Mouse (Mus musculus) lung, adult 18-20 months (tissue): ENCODE data around the gene Rasgrf1.
A peak's percentile ranks its signal among the peaks of the same experiment; 100 is the strongest.

Source experiments
- DNase-seq, 2 experiments: peaks; one replicate each; pipeline ENCODE4 v3.0.0; 2022; ENCODE audit warnings: mixed read lengths in 2 of 2

Gene Rasgrf1

GRCm38 (mm10) chr9:89909131-89910010 lies at the start of gene Rasgrf1:
Gene Rasgrf1, plus strand, starts transcription at chr9:89909908.
- DNase-seq, result no peak

- no peak for DNase-seq
Measured at GRCm38 (mm10) chr9:89860145-89860544, 49.6 kb upstream of the Rasgrf1 start.

DNA sequence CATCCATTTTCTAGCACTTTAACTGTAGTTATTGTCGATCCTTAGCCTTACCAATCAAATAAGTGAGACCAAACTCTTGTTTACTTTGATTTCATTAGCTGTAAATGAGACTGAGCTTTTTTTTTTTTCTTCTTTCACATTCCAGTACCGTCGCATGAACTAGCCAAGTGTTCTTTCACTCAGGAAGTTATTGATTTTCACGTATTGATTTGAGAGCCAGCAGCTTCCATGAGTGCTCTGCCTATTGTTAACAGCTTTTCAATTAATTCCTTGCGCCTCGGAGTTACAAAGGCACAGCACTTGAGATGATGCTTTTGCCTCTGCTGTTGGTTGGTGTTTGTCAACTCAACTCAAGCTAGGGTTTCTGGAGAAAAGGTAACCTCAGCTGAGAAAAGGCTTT lies 49.1 kb upstream of the Rasgrf1 start:
- no peak for DNase-seq

DNA sequence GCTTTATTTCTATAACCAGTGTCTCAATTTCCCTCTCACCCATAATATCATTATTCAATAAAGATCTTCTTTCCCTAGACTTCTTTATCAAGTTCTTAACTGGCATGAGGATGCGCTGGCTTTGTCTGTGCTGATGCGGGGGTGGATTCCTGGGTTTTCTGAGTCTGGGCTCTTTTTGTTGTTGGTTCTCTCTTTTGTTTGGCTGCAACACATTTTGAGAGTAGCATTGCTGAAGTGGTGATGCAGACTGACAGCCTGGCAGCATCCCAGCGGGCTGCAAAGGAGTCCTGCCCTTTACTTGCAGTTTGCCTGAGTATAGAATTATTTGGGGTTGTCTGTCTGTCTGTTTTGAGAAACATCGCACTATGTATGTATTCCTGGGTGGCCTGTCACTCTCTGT lies 42.6 kb upstream of the Rasgrf1 start:
- no peak for DNase-seq

DNA sequence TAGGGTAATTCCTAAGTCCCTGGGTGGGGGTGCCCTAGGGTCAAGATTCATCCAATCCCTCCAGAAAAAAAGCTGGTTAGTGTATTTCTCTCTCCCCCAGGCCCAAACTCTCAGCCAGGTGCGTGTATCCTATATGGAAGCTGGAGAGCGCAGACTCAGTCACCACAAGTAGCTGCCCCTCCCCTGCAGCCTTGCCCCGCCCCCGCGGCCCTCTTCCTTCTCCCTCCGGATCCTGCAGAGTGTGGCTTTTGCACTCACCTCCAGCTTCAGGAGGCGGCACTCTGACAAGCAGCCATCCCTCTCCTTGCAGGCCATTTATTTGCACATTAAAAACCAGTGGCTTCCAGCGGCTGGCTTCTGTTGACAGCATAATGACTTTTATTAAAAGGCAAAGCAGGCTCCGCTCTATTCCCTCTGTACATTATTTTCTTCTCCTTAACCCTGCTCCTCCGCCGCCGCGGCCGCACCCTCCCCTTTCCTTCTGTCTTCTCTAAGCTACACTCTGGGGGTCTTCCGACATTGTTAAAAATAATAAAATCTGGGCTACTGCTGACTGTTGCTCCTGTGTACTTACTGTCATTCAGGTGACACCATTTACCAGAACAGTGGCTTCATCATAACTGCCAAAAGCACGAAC lies 41.5 kb upstream of the Rasgrf1 start:
- DNase-seq, result peak; percentile 31 to 36

DNA sequence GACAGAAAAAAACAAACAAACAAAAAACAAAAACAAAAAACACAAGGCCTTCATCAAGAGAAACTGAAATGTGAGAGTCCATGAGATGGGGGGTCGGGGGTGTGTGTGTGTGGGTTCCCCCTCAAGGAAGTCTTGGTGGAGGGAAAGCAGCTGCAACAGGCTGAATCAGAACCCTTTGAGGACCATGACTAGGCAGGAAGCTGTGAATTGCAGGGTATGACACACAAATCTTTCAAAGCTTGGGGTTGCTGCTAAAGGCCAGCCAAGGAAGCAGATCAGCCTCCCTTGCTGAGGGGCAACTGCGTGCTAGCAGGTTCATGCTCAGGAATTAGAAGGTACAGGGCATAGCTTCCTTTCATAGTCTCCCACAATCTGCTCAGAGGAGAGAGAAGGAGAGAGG lies 40.1 kb upstream of the Rasgrf1 start:
- DNase-seq, result no peak

GRCm38 (mm10) chr9:89870531-89871150 lies 39.1 kb upstream of the Rasgrf1 start:
- no peak for DNase-seq

DNA sequence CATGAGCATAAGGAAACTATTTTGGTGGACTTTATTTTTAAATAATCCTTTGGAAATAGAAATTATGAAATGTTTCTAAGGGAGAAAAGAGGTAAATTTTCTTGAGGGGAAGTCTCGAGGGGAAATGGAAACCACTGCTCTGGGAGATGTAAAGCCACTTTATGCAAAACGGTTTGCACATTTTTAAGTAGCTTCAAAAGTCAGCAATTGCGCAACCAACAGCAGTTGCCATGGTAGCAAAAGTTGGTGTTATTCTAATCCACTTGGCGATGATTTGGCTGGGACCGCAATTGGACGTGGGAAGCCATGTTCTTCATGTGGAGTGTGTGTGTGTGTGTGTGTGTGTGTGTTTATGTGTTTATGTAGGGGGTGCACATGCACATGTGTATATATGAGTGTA lies 37.6 kb upstream of the Rasgrf1 start:
- DNase-seq, result peak; percentile 52 to 59

- peak; percentile 49 to 56 for DNase-seq
Measured at GRCm38 (mm10) chr9:89874434-89874833, 35.3 kb upstream of the Rasgrf1 start.

DNA sequence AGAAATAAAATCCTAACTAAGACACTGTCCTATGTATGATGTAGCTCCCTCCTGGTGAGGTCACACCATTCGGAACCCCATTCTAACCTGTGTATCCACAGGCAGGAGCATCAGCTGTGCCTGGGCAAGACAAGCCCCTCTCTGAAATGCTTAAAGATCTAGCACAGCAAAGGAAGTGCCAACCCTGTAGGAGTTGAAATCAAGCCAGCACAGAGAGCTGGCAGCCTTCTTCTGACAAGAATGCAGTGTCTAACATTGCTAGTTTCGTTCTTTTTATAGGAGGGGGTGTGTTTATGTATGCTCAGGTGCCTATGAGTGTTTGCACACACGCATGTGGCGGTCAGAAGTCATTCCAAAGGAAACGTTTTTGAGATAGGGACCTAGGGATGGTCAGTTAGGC lies 34.2 kb upstream of the Rasgrf1 start:
- no peak for DNase-seq

GRCm38 (mm10) chr9:89878471-89879020 lies 31.2 kb upstream of the Rasgrf1 start:
- no peak for DNase-seq

GRCm38 (mm10) chr9:89879574-89879973 lies 30.1 kb upstream of the Rasgrf1 start:
- no peak for DNase-seq

DNA sequence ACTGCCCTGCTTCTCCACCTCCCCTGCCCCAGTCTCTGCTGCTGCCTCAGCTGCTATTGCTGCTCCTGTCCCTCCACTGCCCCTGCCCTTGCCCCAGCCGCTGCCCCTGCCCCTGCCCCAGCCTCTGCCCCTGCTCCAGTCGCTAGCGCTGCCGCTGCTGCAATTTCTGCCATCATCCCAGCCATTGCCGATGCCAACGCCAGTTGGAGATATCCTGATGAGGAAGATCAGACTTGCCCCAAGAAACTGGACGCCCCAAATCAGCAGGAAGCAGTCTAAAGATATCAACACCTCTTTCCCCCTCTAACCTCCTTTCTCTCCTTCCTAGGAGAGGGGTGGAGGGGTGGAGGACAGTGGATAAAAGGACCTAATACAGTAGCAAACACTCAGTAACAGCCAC lies 28.2 kb upstream of the Rasgrf1 start:
- DNase-seq, result no peak

DNA sequence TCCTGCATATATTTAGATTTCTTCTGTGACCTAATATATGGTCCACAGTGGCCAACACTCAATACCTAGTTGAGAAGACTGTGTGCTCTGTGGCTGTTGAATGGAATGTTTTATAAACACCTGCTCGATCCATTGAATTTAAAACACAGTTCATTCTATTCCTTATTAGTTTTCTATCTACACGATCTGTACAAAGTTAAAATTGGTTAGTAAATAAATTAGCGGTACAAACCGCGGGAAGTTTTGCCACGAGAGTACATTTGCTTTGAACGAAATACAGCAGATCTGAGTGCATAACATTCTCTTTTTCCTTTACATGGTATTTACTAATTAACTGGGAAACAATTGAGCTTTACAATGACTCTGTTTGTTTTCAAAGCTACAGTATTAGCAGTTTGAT lies 27.1 kb upstream of the Rasgrf1 start:
- DNase-seq, result no peak

DNA sequence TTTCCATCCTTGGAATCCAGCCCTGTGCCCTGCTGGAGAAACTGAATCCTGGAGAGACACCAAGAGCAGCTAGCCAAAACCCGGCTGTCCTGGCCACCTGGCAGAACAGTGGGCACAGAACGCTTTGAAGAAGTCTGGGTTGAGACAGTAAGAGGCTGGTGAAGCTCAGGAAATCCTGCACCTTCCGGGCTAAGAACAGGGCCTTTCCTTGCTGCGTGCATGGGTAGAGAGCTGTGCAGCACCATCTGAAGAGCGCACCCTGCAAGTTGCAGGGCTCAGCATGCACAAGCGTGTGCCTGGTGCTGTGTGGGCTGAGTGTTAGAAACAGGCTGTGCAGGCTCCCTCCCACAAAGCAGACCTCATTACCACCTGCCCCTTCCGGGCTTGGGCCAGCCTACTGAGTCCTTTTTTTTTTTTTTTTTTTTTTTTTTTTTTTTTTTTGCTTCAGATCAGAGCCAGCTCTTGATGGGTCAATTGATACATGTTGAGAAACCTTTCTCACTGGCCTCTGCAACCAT lies 23.9 kb upstream of the Rasgrf1 start:
- DNase-seq, result no peak

DNA sequence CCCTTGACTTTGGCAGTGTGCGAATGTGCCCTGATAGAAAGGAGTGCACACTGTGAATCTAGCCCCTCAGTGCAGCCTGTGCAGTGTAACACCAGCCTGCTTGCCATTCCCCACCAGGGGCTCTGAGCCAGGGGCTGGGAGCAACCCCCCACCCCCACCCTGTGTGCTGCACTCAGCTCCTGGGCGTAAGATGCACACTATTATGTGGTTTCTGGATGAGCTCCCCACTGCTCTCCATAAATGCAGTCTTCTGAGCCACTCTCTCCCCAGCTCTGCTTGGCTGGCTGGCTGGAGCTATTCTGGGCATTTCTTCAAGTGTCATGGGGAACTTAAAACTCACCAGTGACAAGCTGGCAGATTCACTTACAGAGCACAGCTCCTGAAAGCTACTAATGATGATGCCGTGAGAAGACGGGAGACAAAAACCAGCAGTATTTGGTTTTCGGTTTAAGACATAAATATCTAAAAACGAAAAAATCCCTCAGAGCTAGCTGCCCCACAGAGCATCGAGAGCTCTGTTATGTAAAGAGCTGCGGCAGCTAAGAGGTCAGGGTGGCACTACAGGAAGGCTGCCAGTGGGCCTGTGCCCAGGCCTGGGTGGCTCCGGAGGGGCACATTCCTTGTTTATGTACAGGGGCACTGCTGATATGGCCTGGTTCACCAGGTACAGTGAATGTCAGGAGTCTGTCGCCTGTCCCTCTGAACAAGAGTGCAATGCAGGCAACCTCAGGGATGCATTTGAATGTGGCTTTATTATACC lies 18.0 kb upstream of the Rasgrf1 start:
- DNase-seq, result no peak

DNA sequence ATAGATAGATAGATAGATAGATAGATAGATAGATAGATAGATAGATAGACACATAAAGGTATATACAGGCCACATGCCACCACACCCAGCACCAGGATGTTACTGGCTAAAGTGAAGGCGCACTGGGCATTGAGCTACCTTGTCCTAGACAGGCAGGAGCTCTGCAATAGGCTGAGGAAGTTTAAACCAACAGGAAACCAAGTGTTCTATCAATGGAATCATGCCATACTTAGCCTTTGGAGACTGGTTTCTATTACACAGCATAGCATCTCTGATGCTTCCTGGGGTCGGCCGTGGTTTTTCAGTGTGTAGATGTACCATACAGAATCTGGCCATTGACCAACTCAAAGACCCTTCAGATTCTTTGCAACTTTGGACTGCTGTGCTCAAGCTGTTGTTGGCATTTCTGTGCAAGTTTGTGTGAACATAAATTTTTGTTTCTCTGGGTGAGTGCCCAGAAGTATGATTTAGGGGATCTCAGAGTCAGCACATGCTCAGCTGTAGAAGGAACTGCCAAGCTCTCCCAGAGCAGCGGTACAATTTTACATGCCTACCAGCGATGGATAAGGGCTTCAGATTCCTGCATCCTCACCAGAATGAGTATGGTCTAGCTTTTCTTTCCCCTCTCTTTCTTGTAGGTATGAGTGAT lies 17.0 kb upstream of the Rasgrf1 start:
- DNase-seq, result no peak

DNA sequence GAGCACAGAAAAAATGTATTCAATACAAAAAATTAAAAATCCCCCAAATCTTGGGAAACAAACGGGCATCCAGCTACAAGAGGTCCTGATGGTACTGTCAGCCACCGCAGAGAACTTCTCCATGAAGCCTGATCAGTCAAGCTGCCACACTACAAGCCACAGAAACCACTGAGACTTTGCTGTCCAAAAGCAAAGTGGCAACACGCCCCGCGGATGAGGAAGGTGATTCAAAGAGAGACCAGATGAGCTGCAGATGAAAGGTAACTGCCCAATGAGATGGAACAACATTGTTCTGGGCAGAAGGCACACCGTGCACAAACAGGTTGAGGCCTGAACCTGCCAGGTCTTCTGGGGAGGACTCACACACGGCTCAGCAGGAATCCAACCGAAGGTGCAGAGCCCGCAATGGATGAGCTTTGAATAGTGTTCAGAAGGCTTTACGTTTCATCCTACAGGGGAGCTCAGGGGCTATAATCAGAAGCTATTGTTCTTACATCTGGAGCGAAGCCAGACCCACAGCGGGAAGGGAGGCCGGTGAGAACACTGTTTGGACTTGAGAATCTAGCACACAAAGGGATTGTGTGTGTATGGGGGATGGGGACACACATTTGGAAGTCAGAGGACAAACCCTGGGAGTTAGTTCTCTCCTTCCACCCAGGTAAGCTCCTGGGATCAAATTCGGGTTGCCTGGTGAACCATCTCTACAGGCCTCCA lies 9.4 kb upstream of the Rasgrf1 start:
- no peak for DNase-seq

- DNase-seq, result no peak
Measured at GRCm38 (mm10) chr9:89901184-89901583, 8.5 kb upstream of the Rasgrf1 start.

GRCm38 (mm10) chr9:89902813-89903212 lies 6.9 kb upstream of the Rasgrf1 start:
- no peak for DNase-seq

GRCm38 (mm10) chr9:89906645-89907044 lies 3.1 kb upstream of the Rasgrf1 start:
- DNase-seq, result no peak
